Mouse (Mus musculus) splenic B cell, adult 2 months (primary cell): Measurements from ENCODE around the gene Chd5.
A peak's percentile ranks its signal among the peaks of the same experiment; 100 is the strongest.

Experiments
- DNase-seq: peaks from one replicate; pipeline ENCODE4 v3.0.0-alpha.2; 2011; ENCODE audit warnings: low read depth, low spot score
- H3K27me3 ChIP-seq: 2 replicates; pipeline ENCODE4 v1.6.1; 2012; ENCODE audit warnings: mild to moderate bottlenecking, low read length, moderate library complexity, mixed read lengths; ENCODE audit not compliant: control insufficient read depth, poor library complexity, insufficient read depth, severe bottlenecking
- H3K36me3 ChIP-seq: 2 replicates; pipeline ENCODE4 v1.6.1; 2012; ENCODE audit warnings: mild to moderate bottlenecking, low read length, moderate library complexity, mixed read lengths; ENCODE audit not compliant: control insufficient read depth, poor library complexity, insufficient read depth, severe bottlenecking

Chd5 gene

DNA sequence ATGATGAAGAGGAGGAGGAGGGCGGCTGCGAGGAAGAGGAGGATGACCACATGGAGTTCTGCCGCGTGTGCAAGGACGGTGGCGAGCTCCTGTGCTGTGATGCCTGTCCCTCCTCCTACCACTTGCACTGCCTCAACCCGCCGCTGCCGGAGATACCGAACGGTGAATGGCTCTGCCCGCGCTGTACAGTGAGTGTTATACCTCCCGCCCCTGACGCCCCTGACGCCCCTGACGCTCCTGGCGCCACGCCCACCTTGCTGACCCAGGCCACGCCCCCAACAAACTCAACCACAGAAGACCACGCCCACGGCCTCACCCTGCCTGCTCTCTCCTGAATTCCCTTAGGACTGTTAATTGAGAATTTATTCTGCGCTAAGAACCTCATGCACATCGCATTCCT lies 22.4 kb downstream of the Chd5 start:
- no peaks in the 10 kb centered on the region for H3K27me3 ChIP-seq
- no peaks in the 10 kb centered on the region for H3K36me3 ChIP-seq
- DNase-seq = peak; percentile 45

GRCm38 (mm10) chr4:152362180-152362579 lies 23.7 kb downstream of the Chd5 start:
- DNase-seq = peak; percentile 35
- no peaks in the 10 kb centered on the region for H3K36me3 ChIP-seq
- H3K27me3 ChIP-seq = no peaks in the 10 kb centered on the region

GRCm38 (mm10) chr4:152365228-152365627 lies 26.8 kb downstream of the Chd5 start:
- DNase-seq = no peak
- Histone ChIP-seq H3K36me3 (no peaks in the 10 kb centered on the region), H3K27me3 (no peaks in the 10 kb centered on the region)

DNA sequence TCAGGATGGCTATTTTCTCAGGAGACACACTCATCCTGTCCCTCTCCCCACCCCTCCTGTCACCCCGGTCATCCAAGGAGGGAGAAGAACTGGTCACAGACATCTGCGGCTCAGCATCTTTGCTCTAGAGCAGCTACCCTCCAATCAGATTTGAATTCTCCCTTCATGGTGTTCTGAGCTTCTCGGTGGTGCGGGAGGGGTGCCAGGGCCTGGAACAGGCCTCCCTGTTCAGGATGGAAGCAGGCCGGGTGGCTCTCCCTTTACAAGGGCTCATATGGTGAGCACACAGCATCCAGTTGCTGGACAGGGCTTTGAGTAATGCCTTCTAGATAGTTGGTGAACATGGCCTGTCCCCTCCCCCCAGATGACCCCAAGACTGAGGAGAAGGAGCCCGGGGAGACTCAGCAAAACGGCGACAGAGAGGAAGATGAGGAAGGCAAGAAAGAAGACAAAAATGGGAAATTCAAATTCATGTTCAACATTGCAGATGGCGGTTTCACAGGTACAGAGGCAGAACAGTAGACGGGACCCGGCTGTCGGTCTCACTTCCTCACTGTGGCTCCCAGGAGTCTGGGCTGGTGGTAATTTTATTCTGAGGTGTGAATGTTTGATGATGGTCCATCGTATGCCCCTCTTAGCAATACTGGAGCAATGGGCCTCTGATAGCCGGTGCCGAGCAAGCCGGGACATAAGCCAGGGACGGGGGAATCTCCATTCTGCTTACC lies 44.2 kb downstream of the Chd5 start:
- peak; percentile 5 for DNase-seq
- Histone ChIP-seq H3K27me3 (no peaks in the 10 kb centered on the region), H3K36me3 (no peaks in the 10 kb centered on the region)

GRCm38 (mm10) chr4:152385644-152386043 lies 47.2 kb downstream of the Chd5 start:
- H3K27me3 ChIP-seq = no peaks in the 10 kb centered on the region
- DNase-seq = peak; percentile 38
- H3K36me3 ChIP-seq = no peaks in the 10 kb centered on the region

- Histone ChIP-seq H3K36me3 (peaks cover 3% of the 10 kb centered on the region), H3K27me3 (no peaks in the 10 kb centered on the region)
- DNase-seq = no peak
These were observed 53.7 kb downstream of the Chd5 start for GRCm38 (mm10) chr4:152392192-152392591.

DNA sequence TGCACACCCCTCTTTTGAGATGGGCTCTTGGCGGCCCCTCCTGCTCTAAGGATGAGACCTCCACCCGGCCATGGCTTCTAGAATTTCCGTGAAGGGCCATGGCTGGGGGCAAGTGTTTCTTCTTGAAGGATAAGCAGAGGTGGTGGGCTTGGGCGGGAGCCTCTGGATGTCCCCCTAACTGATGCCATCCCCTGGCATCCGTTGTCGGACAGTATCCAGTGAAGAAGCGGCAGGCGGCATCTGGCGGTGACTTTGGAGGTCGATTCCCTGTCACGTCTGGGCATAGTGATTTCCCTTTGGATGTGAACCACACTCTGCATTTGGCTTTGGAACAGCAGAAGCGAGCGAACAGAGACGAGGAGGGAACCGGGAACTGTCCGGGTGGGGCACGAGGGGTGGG lies 54.2 kb downstream of the Chd5 start:
- DNase-seq = no peak
- Histone ChIP-seq H3K36me3 (peaks cover 6% of the 10 kb centered on the region), H3K27me3 (no peaks in the 10 kb centered on the region)

GRCm38 (mm10) chr4:152398926-152399325 lies 60.5 kb downstream of the Chd5 start:
- no peak for DNase-seq
- Histone ChIP-seq H3K27me3 (no peaks in the 10 kb centered on the region), H3K36me3 (peaks cover 17% of the 10 kb centered on the region)

- H3K27me3 ChIP-seq = no peaks in the 10 kb centered on the region
- no peak for DNase-seq
- peaks cover 8% of the 10 kb centered on the region for H3K36me3 ChIP-seq
These were observed 66.7 kb downstream of the Chd5 start for GRCm38 (mm10) chr4:152405143-152405542.

DNA sequence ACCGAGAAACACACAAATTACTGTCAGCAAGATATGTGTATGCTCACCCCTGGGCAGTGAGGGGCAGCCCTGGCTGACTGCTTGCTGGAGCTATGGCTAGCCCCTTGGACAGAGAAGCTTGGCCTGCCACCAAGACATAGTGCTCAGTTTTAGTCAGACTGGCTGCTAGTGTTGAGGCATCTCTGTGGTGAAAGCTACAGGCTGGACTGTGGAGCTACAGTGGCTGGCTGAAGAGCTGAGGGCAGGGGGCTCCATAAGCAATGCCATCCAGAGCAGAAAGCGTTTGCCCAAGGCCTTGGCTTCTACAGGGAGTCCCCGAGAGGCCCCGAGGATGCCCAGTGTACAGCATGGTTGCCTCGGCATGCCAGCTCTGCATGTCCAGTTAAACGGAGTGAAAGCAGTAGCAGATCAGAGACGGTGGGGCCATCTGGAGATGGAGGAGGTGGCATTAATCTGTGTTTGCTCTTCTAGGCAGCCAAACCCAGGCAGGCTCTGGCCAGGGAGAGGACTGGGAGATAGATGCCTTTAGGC lies 67.3 kb downstream of the Chd5 start:
- H3K27me3 ChIP-seq = no peaks in the 10 kb centered on the region
- H3K36me3 ChIP-seq = peaks cover 8% of the 10 kb centered on the region
- DNase-seq = no peak

GRCm38 (mm10) chr4:152406531-152406930 lies 68.1 kb downstream of the Chd5 start:
- Histone ChIP-seq H3K36me3 (peaks cover 7% of the 10 kb centered on the region), H3K27me3 (no peaks in the 10 kb centered on the region)
- no peak for DNase-seq

- no peak for DNase-seq
- peaks cover 3% of the 10 kb centered on the region; the same call in 1 of the 2 replicates for H3K36me3 ChIP-seq
- no peaks in the 10 kb centered on the region; the same call in 1 of the 2 replicates for H3K27me3 ChIP-seq
These were observed 72.5 kb downstream of the Chd5 start for GRCm38 (mm10) chr4:152410961-152411360.

GRCm38 (mm10) chr4:152412524-152413080 lies 74.2 kb downstream of the Chd5 start:
- H3K27me3 ChIP-seq = no peaks in the 10 kb centered on the region; the same call in 1 of the 2 replicates
- H3K36me3 ChIP-seq = 0 out of 2 replicates have a peak, but pooled peaks cover 2% of the 10 kb centered on the region
- DNase-seq = no peak

DNA sequence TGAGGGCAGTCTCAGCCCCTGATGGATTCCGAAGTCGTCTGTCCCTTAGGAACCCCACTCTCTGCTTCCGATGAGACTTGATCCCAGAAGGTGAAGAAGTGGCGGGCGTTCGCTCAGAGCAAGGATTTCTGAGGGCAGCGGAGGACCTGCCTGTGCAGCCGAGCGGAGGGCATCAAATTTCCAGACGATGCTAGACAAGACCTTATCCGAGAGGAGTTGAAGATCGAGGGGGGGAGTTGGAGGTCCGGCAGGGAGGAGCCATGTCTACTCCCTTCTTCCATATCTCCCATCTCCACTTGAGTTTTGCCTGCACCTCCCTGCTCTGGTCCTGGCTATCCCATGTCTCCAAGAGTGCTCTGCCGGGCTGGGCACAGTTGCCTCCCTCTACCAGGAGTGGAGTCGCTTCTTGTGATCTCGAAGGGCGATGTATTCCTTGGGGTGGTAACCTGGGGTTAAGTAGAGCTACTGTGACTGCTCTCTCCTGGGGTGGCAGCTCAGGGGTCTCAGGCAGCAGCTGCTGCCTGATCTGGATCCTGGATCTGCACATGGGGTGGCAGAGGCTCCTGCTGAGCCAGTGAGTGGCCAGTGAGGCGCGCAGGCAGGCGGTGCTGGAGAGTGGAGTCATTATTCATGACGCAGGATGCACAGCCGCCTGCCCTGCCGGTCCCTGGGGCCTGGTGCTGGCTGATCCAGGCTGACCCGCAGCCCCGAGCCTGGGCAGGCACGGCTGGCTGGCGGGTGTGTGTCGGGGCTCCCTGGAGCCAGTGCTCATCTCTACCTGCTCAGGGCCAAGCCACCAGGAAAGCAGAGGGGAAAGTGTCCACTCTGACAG lies 80.0 kb downstream of the Chd5 start:
- no peak for DNase-seq
- Histone ChIP-seq H3K27me3 (no peaks in the 10 kb centered on the region), H3K36me3 (no peaks in the 10 kb centered on the region)

- H3K27me3 ChIP-seq = no peaks in the 10 kb centered on the region
- H3K36me3 ChIP-seq = no peaks in the 10 kb centered on the region; the same call in 1 of the 2 replicates
- no peak for DNase-seq
These were observed 85.1 kb downstream of the Chd5 start for GRCm38 (mm10) chr4:152423576-152423975.
